Mouse (Mus musculus): ENCODE results near the gene Ajm1.

DNA sequence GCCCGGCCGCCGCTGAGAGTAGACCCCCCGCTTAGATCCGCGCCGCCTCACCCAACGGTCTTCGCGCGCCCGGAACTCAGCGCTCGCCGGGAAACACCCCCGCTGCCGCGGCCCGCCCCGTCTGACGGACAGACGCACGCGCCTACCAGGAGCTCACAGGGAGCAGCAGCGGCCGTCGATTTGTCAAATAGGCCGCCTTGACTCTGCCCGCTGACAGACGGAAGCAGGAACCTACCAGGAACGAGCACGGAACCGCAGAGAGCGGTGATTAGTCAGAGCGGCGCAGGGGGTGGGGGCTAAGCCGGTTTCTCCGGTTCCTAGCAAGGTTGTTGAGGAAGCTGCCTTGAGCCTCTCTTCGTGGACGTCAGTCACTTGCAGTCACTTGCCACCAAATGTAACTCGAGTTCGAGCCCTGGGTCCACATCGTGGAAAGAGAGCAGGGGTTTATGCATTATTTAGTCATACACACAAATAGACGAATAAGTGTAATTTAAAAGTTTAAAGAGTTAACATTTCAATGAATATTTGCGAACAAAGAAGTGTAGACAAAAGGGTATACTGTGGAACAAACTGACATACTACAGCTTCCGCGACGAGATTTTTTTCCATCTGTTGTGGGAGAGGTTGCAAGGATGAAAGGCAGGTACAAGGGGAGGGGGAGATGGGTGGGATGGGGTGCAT is 34.6 kb downstream of the Ajm1 start, which contains the start of gene Traf2:
- TF ChIP-seq CTCF (IDR thresholded peaks at IDR 0.05; ENCODE audit: low read depth, low read length): no peak
- no peak for TF ChIP-seq POLR2A (IDR thresholded peaks at IDR 0.05; ENCODE audit: borderline replicate concordance, low read depth, low read length)

All from bone marrow macrophage, adult 2 months (primary cell).